Mouse (Mus musculus) brain, embryonic 18.5 days (tissue): ENCODE data around the gene Frat1.
"Not testable (repeated sequence)": the region's sequence is repeated elsewhere in the genome, so short reads cannot be mapped to it uniquely, and the experiment has no call there.

Experiments used
- DNase-seq: peaks from one replicate; pipeline ENCODE4 v3.0.0-alpha.2; 2012; ENCODE audit warnings: low read depth, low spot score

Frat1 gene

DNA sequence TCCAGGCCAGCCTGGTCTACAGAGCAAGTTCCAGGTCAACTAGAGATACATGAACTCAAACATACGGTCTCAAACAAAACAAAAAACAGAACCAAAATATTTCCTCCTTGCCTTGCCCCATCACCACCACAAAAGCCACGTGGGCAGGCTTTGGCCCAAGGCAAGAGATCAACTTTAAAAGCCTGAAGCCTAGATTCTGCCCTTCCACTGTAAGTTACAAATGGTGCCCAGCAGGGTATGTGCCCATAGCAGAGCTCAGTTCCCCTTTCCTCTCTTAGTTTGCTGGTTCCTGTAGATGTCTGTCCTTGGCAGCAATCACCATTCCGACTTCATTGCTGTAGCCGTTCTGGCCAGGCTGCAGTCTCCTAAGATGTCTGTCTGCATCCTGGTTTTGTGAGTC, 12.9 kb downstream of the Frat1 start:
- no peak for DNase-seq

DNA sequence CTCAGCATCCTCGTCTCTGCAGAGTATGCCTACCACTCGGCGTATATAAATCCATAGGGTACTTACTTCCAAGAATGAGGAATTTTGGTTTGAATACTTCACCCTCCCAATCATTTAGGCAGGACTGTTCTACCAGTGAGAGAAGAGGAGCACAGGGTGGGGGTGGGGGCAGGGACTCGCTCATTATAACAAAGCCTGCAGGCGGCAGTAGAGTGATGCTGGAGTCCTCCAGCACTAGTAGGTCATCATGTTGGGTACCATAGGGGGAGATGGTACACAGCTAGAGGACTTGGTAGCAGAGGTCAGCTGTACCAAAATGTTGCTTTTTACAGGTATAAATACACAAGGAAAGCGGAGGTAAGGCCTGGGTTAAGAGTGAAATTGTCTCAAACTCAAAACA, 14.6 kb downstream of the Frat1 start:
- DNase-seq = no peak

DNA sequence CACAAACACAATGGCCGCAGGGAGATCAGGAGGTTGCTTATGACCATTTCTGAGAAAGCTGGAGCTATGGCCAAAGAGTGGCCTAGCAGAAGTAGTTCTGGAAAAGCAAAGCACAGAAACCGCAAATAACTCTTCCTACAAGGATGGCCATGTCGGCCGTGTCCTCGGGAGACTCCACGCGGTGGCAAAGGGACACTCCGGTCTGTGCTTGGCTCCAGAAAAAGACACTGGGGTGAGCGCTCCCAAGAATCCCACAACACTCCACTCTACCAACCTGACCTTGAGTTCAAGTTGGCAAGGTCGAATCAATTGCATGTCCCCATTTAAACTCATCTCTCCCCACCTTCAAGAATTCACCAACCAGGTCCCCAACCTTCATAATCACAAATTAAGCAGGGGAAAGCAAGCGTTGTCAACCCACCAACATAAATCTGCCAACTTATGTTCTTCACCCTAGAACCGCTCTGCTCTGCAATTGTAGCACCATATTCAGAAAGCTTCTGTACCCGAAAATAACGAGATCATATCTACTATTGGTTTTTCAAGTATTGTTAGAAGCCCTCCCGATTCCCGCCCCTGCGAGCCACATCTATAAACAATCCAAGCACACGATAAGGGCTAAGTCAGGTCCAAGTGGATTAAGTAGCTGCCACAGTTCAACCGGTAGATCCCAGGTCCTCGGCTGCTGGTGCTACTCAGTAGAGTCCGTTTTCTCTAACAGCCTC, 16.8 kb downstream of the Frat1 start:
- DNase-seq = no peak

DNA sequence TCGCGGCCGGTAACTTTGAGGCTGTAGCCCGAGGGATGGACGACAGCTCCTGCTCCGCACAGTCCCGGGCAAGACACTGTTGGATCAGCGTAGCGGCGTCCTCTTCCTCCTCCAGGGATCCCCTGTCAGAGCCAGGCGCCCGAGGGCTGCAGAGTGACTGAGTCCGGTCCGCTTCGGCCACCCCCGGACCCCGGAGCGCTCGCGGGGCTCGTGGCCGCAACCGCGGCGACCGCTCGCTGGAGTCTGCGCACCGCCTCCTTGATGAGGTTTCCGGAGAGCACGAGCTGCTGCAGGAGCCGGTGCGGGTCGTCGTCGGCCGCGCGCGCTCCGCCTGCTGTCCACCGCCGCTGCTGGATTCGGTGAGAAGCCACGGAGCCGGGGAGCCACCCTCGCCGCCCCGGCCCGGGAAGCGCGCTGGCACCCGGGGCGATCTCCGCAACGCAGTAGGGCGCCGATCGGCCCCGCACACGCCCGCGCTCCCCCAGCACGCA, 17.4 kb downstream of the Frat1 start:
- no peak for DNase-seq

DNA sequence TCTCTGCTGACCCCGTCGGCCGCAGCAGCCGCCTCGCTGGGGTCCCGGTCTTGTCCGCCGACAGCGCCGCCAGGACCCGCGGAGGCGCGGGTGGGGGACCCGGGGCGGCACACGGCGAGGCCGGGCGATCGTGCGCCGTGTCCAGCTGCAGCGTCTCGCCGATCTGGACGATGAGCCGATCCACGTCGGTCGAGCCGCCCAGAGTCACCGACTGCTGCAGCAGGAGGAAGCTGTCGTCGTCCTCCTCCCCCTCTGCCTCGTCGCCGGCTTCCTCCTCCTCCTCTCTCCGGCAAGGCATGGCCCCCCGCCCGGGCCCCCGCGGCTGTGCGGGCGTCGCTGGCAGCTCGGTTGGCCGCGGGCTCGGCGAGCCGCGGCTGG, 17.8 kb downstream of the Frat1 start:
- not testable (repeated sequence) for DNase-seq

DNA sequence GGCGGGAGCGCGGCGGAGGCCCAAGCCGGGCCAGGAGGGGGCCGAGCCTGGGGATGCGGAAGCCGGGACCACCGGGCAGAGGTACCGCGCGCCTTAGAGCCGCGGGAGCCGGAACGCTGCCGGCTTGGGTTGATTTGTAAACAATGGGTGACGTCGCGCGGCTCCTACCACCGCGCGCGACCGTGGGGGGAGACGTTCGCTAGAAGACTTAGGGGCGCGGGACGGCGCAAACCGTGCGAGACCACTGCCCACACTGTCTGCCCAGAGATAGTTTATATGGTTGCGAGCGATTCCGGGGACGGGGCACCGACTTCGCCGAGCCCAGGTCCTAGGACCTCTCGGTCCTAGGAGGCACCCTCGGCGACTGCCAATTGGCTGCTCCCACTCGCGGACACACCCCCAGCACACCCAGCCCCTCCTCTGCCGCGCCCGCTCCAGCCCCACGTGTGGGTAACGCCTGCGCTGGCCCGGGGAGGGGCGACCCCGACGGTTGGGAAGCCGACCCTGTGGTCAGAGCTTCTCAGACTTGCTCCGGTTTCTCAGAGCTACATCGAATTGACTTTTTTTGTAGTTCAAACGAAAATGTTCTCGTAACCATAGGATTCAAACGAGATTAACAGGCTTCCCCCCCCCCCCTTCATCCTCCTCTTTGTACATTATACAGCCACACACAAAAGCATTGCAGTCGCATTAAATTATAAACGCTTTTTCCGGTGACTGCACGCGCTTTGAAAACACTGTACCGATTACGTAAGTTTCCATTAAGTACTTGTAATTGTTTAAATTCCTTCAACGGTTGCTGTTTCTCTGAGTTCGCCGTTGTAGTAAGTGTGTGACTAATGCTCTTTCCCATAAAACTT, 18.5 kb downstream of the Frat1 start, which contains the start of gene Frat2:
Gene Frat2, minus strand, starts transcription at position 141 of the 860 bp plus-strand sequence.
- DNase-seq = peak; percentile 81

DNA sequence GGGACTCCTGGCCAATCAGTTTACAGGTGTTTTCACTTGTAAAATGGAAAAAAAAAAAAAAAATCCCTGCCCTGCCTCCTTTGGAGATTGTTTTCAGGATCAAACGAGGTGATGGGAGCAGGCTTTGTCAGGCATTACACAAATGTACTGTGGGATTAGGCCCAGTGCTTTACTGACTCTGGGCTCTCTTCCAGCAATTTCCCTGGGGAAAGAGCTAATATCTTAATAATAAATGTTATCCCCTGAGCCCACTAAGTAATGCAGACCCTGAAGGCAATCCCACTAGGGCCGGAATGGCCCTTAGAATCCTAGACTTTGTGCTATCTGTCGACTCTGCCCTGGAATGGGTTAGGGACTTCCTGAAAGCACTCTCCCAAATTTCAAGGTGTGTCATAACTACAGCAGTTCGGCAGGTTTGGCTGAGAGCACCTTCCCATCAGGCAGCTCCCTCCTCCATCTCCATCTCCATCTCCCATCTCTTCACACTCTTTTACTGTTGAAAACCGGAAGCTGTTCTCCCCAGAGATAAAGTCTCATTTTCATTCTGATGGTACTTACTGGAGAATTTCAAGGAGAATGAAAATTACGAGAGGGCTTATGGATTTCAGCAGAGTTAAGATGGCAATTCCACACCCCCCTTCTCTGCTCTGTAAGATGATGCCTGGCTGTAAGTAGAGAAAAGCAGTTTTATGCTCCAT, 20.4 kb downstream of the Frat1 start:
- DNase-seq = no peak

DNA sequence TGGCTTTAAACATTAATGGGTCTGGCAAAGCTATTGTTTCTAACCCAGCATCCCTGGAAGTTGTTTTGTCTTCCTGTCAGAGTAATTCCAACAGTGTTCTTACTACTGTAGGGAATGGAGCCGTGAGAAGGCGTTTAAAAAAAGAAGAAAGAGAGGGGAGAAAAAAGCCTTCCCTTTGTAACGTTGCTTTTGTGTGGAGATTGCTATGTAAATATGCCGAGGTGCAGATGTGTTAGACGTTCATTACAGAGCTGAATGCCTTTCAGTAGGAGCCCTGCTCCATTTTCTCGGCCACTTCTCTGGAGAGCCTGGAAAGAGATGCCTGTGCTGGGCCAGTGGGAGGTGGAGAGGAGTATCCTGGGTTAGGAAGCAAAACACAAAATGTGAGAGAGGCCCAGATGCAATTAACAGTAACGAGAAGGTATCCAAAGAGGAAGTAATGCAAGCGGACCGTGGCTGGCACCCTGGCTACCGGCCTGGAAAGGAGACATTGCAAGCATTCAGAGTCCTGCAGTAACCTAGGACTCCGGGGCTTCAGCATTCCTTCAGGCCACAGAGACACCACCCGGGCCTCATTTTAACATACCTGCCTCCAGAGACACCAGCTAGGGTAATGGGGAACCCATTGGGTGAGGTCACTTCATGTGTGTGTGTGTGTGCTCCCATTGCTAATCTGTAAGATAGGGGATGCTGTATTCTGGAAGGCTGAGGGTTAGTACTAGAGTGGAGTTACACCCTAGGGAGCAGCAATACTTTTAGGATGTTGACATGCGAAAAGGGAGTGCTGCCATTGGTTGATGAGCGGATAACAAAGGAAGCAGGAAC, 21.2 kb downstream of the Frat1 start:
- no peak for DNase-seq

DNA sequence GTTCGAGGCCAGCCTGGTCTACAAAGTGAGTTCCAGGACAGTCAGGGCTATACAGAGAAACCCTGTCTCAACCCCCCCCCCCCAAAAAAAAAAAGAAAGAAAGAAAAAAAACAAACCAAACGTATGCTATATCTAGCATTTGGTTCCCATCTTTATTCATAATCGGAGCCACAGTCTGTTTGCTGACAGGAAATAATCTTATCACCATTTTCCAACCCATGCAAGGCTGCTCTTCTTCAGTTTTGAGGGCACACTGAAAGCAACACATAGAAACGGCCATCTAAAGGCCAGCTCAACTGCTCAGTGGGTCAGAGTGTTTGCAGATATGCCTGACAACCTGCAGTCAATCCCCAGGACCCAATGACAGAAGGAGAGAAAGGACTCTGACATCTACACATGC, 22.7 kb downstream of the Frat1 start:
- DNase-seq = no peak

DNA sequence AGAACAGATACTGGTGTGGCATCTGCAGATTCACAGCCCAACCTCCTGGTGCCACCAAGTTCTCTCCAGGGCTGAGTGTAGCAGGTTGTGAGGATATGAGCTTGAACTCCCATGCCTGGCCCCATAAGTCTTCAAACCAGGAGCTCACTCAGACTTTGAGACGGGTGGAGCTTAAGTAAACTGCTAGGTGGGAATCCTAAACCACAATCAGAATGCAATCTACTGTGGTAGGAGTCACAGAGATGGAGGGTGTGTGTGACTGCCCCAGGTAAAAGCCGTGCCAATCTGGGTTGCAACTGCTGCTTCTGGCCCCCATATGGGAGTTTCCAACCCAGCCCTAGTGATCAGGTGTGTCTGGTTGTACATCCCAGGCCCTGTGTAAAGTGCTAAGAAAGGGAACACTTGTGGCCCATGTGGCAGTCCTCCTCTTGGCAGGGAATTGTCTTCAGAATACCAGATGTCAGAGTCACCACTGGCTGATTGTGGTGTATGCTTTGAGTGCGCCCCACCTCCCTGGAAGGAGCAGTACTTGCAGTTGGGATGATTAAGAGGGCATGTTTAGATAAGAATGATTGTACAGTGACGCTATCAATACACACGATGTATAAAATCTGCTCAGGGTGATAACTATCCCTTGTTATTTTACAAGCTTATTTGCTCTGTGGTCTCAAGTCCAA, 27.5 kb downstream of the Frat1 start:
- no peak for DNase-seq

DNA sequence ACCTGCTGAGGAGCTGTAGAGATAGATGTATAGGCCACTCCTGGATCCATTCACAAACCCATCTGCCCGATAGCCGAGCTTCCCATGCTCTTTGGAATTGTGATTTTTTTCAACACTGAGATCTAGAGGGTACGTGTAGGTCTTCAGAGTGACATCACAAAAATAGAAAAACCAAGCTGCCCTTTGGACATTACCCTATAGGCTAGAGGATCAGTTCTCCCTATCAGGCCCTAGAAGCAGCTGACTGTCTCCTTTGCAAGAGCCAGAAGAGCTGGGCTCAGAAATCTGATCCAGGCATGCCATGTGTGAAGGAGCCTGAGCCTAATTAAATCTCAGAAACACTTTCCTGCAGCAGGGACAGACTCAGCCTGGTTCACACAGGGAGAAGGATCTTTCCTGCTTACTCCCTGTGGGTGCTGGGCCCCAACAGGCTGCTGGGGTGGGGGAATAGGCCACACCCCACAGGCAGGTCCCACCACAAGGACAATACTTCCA, 28.1 kb downstream of the Frat1 start:
- DNase-seq = no peak

DNA sequence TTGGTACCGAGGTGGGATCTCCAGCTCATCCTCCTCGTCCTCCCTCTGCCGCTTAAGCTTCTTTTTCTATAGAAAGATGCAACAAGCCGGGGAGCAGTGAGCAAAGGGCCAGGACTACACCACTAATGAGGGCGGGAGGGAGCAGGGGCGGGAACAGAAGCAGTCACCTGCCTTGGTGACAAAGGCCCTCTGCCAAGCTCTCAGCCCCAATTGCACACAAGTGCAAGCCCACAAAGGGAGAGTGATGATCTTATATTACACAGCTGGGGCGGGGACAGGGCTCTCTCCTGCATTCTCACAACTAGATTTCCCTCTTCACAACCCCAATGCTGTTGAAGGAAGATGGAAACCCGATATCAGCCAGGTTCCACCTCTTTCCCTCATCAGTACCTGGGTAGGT, 36.9 kb downstream of the Frat1 start:
- DNase-seq = no peak

DNA sequence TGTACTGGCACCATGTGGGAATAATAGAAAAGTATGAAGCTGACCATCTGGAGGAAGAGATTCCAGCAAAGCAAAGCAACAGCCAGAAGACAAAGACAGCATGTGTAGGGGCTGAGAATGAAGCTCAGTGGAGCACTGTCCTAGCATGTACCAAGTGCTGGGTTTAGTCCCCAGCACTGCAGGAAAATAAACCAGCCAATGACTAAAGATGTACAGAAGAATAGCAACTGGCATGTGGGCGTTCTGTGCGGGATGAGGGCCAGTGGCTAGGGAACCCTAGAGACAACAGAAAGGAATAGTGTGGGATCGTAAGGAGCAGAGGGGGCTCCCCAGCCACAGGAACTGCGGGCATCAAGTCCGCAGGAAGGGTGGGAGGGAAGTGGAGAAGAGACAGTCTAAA, 39.5 kb downstream of the Frat1 start:
- DNase-seq = no peak

DNA sequence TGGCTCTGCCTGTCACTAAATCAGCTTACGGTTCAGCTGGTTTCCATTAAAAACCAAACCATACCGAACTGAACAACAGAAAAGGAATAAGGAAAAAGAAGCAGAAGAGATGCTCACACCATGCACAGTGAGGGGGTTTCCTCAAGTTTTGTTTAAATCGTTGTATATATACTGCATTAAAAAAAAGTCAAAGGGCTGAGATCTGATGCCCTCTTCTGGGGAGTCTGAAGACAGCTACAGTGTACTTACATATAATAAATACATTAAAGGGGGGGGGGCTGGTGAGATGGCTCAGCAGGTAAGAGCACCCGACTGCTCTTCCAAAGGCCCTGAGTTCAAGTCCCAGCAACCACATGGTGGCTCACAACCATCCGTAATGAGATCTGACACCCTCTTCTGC, 40.2 kb downstream of the Frat1 start:
- not testable (repeated sequence) for DNase-seq

DNA sequence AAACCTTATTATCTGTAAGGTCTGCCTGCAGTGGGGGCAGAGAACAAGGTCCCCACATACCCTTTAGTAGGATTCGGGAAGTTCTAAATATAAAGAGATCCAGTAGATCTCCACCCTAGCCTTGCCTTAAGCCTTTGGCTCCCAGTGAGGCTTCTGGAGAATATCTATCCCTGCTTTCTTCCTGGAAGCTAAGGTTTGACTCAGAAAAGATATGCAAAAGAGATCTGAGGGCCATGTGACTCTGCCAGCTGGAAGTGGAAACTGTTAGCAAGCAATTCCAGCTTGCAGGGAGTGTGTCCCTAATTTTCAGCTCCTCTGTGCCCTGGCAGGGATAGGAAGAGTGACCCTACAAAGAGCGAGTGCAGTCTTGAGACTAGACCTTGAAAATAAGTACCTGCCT, 42.5 kb downstream of the Frat1 start:
- no peak for DNase-seq

DNA sequence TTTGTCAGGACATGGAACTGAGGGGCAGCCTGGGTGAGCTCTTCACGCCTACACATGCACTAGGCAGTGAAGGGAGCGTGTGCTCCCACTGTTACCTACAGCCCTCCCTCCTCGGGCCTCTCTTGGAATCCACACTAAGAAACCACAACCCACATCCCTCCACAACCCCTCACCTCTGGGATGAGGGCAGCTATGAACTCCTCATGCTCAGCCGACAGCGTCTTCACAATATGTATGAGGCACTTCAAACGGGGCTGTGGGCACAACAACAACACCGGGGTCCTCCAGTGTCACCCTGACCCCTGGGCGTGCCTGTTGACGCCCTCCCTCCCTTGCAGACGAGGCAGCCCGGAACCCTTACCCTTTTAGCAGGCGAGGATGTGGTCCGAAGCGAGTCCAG, 44.6 kb downstream of the Frat1 start:
- no peak for DNase-seq

DNA sequence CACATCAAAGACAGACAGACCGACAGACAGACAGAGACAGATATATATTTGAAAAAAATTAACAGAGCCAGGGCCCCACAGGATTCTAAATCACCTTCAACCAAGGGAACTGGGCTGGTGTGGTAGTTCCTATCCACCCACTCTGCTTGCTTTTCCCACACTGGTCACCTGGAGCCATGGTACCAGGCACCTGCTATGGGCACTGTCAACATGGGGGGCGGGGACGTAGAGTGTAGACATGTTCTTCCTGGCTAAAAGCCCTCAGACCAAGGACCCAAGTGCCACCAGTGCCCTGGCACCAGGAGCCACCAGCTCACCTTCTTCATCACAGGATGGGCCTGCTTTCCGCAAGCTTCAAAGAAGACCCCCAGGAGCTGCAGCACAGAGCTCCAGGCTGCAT, 52.1 kb downstream of the Frat1 start:
- DNase-seq = no peak
